Mouse (Mus musculus) megakaryocyte, embryonic 14.5 days (primary cell): ENCODE results near the gene Sacm1l.

Experiments used
- FLI1 ChIP-seq: IDR thresholded peaks from 2 replicates; pipeline ENCODE4 v1.6.1; 2012; ENCODE audit warnings: low read length, inconsistent platforms, mixed read lengths
- GATA1 ChIP-seq: IDR thresholded peaks from 3 replicates; pipeline ENCODE4 v1.6.1; 2012; ENCODE audit warnings: mixed read lengths, low read length, inconsistent platforms, borderline replicate concordance

DNA sequence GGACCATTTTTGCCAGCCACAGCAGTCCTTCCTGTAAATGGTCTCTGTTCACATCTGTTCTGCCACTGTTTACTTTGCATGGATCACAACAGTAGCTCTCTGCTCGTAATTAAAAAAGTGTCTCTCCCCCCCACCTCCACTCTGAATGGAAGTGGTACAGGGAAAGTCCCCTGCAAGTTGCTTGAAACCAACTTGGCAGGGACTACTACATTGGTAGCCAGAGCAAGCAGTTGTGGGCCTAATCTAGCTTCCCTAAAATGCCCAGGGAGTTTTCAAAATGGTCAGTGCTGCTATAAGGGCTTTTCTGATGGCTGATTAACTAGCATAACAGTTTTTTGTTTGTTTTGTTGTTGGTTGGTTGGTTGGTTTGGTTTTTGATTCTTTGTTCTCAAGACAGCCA is 9.5 kb downstream of the Sacm1l start:
- TF ChIP-seq GATA1, result no peak
- no peak for TF ChIP-seq FLI1
